Mouse (Mus musculus): ENCODE measurements around the gene B4galnt1.

- no peak for TF ChIP-seq POLR2A (IDR thresholded peaks at IDR 0.05; ENCODE audit: extremely low read depth, insufficient read depth, low read length)
- TF ChIP-seq CTCF (IDR thresholded peaks at IDR 0.05; ENCODE audit: extremely low read depth, insufficient read depth, low read length) = no peak
These were observed 19.7 kb upstream of the B4galnt1 start for GRCm38 (mm10) chr10:127145303-127145702.

Measured in cortical plate, adult 2 months (tissue).